Mouse (Mus musculus) MEL (cell line): ENCODE results near the gene Cpa4. TPM values are rescaled to one million over a fixed set of nuclear protein-coding genes. Genes with fewer than 3 reads are reported as not detected.

Experiments used
- DNase-seq: peaks from one replicate; pipeline ENCODE4 v3.0.0; 2011; ENCODE audit warnings: low read depth, low spot score
- H3K27ac ChIP-seq: 2 replicates; pipeline ENCODE4 v1.5.1; 2012; ENCODE audit warnings: low read depth, mild to moderate bottlenecking, control low read depth, low read length, moderate library complexity; ENCODE audit not compliant: control insufficient read depth
- H3K27me3 ChIP-seq, 2 experiments: fragments of 150-350 bp in 1 of 2; sonication (generic) in 1 of 2; 2 replicates each; pipeline ENCODE4 v1.6.1; 2012; ENCODE audit warnings: low read length in 2 of 2, mild to moderate bottlenecking in 2 of 2, improper control_type of control experiment in 1 of 2, moderate library complexity in 1 of 2; ENCODE audit not compliant: insufficient read depth in 2 of 2, control insufficient read depth in 1 of 2
- H3K36me3 ChIP-seq, 2 experiments: 2 replicates each; pipeline ENCODE4 v1.6.1; 2012 to 2014; ENCODE audit warnings: low read length in 2 of 2, improper control_type of control experiment in 1 of 2, inconsistent platforms in 1 of 2, mild to moderate bottlenecking in 1 of 2; ENCODE audit not compliant: insufficient read depth in 2 of 2, control insufficient read depth in 1 of 2
- H3K4me1 ChIP-seq, 2 experiments: fragments of 150-350 bp in 1 of 2; sonication (generic) in 1 of 2; 2 replicates each; pipeline ENCODE4 v1.6.1; 2012; ENCODE audit warnings: low read length in 2 of 2, improper control_type of control experiment in 1 of 2, mild to moderate bottlenecking in 1 of 2; ENCODE audit not compliant: insufficient read depth in 2 of 2, control insufficient read depth in 1 of 2
- H3K4me3 ChIP-seq, 2 experiments: fragments of 150-350 bp in 1 of 2; sonication (generic) in 1 of 2; 2 replicates each; pipeline ENCODE4 v1.5.1; 2012; ENCODE audit warnings: low read depth in 2 of 2, low read length in 2 of 2, mild to moderate bottlenecking in 2 of 2, moderate library complexity in 2 of 2, control low read depth in 1 of 2, improper control_type of control experiment in 1 of 2; ENCODE audit not compliant: control insufficient read depth in 1 of 2, insufficient read depth in 1 of 2
- H3K79me2 ChIP-seq: 2 replicates; pipeline ENCODE4 v1.6.1; 2012; ENCODE audit warnings: mild to moderate bottlenecking, low read length, moderate library complexity; ENCODE audit not compliant: control insufficient read depth, poor library complexity, insufficient read depth
- H3K9ac ChIP-seq: 2 replicates; pipeline ENCODE4 v1.6.1; 2012; ENCODE audit warnings: low read depth, mild to moderate bottlenecking, control low read depth, low read length, moderate library complexity; ENCODE audit not compliant: control insufficient read depth, poor library complexity, severe bottlenecking
- H3K9me3 ChIP-seq: fragments of 150-350 bp; sonication (generic); replicated peaks from 2 replicates; pipeline ENCODE4 v1.6.1; 2012; ENCODE audit warnings: mild to moderate bottlenecking, low read length, improper control_type of control experiment, moderate library complexity; ENCODE audit not compliant: insufficient read depth
- BHLHE40 ChIP-seq: IDR thresholded peaks from 2 replicates; pipeline ENCODE4 v1.6.1; 2012; ENCODE audit warnings: low read depth, mild to moderate bottlenecking, inconsistent platforms, low read length, improper control_type of control experiment, borderline replicate concordance
- CHD1 ChIP-seq: IDR thresholded peaks from 2 replicates; pipeline ENCODE4 v1.6.1; 2012; ENCODE audit warnings: low read depth, mild to moderate bottlenecking, inconsistent platforms, low read length, improper control_type of control experiment
- E2F4 ChIP-seq: IDR thresholded peaks from 2 replicates; pipeline ENCODE4 v1.6.1; 2011; ENCODE audit warnings: low read depth, low read length, improper control_type of control experiment, borderline replicate concordance
- EP300 ChIP-seq, 2 experiments: IDR thresholded peaks; 2 replicates each; pipeline ENCODE4 v1.6.1; 2011; ENCODE audit warnings: improper control_type of control experiment in 2 of 2, low read length in 2 of 2, low read depth in 1 of 2, mild to moderate bottlenecking in 1 of 2
- ETS1 ChIP-seq: IDR thresholded peaks from 2 replicates; pipeline ENCODE4 v1.6.1; 2012; ENCODE audit warnings: low read depth, mild to moderate bottlenecking, inconsistent platforms, low read length, improper control_type of control experiment, moderate library complexity
- HCFC1 ChIP-seq: IDR thresholded peaks from 2 replicates; pipeline ENCODE4 v1.6.1; 2012; ENCODE audit warnings: low read depth, mild to moderate bottlenecking, inconsistent platforms, low read length, improper control_type of control experiment, moderate library complexity
- JUND ChIP-seq: IDR thresholded peaks from 2 replicates; pipeline ENCODE4 v1.6.1; 2011; ENCODE audit warnings: low read depth, mild to moderate bottlenecking, improper control_type of control experiment, low read length
- KAT2A ChIP-seq: conservative IDR thresholded peaks from 2 replicates; pipeline ENCODE4 v1.6.1; 2012; ENCODE audit warnings: low read depth, low read length, improper control_type of control experiment, inconsistent platforms
- MAX ChIP-seq: IDR thresholded peaks from 2 replicates; pipeline ENCODE4 v1.6.1; 2011; ENCODE audit warnings: low read length, improper control_type of control experiment
- MEF2A ChIP-seq: IDR thresholded peaks from 2 replicates; pipeline ENCODE4 v1.6.1; 2014; ENCODE audit warnings: low read depth, mild to moderate bottlenecking, inconsistent platforms, low read length, improper control_type of control experiment; ENCODE audit not compliant: poor library complexity, insufficient replicate concordance, severe bottlenecking; ENCODE audit errors: extremely low read depth
- MYB ChIP-seq: IDR thresholded peaks from 2 replicates; pipeline ENCODE4 v1.6.1; 2011; ENCODE audit warnings: mild to moderate bottlenecking, low read depth, low read length, improper control_type of control experiment
- MYC ChIP-seq: IDR thresholded peaks from 2 replicates; pipeline ENCODE4 v1.6.1; 2011; ENCODE audit warnings: low read depth, mild to moderate bottlenecking, low read length, improper control_type of control experiment, moderate library complexity
- NELFE ChIP-seq: IDR thresholded peaks from 2 replicates; pipeline ENCODE4 v1.6.1; 2011; ENCODE audit warnings: low read depth, low read length, improper control_type of control experiment
- NRF1 ChIP-seq: IDR thresholded peaks from 2 replicates; pipeline ENCODE4 v1.6.1; 2014; ENCODE audit warnings: low read depth, mild to moderate bottlenecking, inconsistent platforms, low read length, improper control_type of control experiment, moderate library complexity; ENCODE audit not compliant: poor library complexity, insufficient read depth, severe bottlenecking
- POLR2A ChIP-seq, 2 experiments: IDR thresholded peaks; 2 replicates each; pipeline ENCODE4 v1.6.1; 2011 to 2012; ENCODE audit warnings: low read length in 2 of 2, mild to moderate bottlenecking in 2 of 2, control low read depth in 1 of 2, improper control_type of control experiment in 1 of 2, low read depth in 1 of 2, moderate library complexity in 1 of 2; ENCODE audit not compliant: control insufficient read depth in 1 of 2, insufficient read depth in 1 of 2, poor library complexity in 1 of 2
- POLR2AphosphoS5 ChIP-seq: IDR thresholded peaks from 2 replicates; pipeline ENCODE4 v1.6.1; 2012; ENCODE audit warnings: low read depth, borderline replicate concordance, mild to moderate bottlenecking, inconsistent platforms, low read length, moderate library complexity, mixed read lengths
- RAD21 ChIP-seq: IDR thresholded peaks from 2 replicates; pipeline ENCODE4 v1.6.1; 2011; ENCODE audit warnings: mild to moderate bottlenecking, low read depth, low read length, improper control_type of control experiment
- SIN3A ChIP-seq: IDR thresholded peaks from 2 replicates; pipeline ENCODE4 v1.6.1; 2012; ENCODE audit warnings: low read length, improper control_type of control experiment, inconsistent platforms
- TAL1 ChIP-seq: IDR thresholded peaks from 2 replicates; pipeline ENCODE4 v1.6.1; 2012; ENCODE audit warnings: mild to moderate bottlenecking, inconsistent platforms, low read length, moderate library complexity, mixed read lengths
- TBP ChIP-seq: IDR thresholded peaks from 2 replicates; pipeline ENCODE4 v1.8.0; 2011; ENCODE audit warnings: low read depth, low read length, improper control_type of control experiment
- UBTF ChIP-seq: IDR thresholded peaks from 2 replicates; pipeline ENCODE4 v1.6.1; 2012; ENCODE audit warnings: low read depth, mild to moderate bottlenecking, inconsistent platforms, low read length, improper control_type of control experiment, moderate library complexity, borderline replicate concordance; ENCODE audit not compliant: insufficient read depth
- USF1 ChIP-seq: IDR thresholded peaks from 2 replicates; pipeline ENCODE4 v1.6.1; 2014; ENCODE audit warnings: low read depth, mild to moderate bottlenecking, inconsistent platforms, low read length, improper control_type of control experiment, moderate library complexity
- USF2 ChIP-seq, 2 experiments: IDR thresholded peaks; 2 replicates each; pipeline ENCODE4 v1.6.1; 2011 to 2012; ENCODE audit warnings: improper control_type of control experiment in 2 of 2, low read length in 2 of 2, borderline replicate concordance in 1 of 2, inconsistent platforms in 1 of 2, low read depth in 1 of 2, mild to moderate bottlenecking in 1 of 2; ENCODE audit not compliant: insufficient read depth in 1 of 2
- ZKSCAN1 ChIP-seq: IDR thresholded peaks from 2 replicates; pipeline ENCODE4 v1.6.1; 2012; ENCODE audit warnings: low read depth, mild to moderate bottlenecking, inconsistent platforms, low read length, improper control_type of control experiment, moderate library complexity
- ZNF384 ChIP-seq: IDR thresholded peaks from 2 replicates; pipeline ENCODE4 v1.6.1; 2012; ENCODE audit warnings: low read depth, mild to moderate bottlenecking, inconsistent platforms, low read length, improper control_type of control experiment
- polyA plus RNA-seq, 2 experiments: library from polyadenylated mRNA; stranded (reverse) in 1 of 2; unstranded in 1 of 2; fragments of >175 nt in 1 of 2; fragments of >200 nt in 1 of 2; gene quantifications; 2 replicates each; pipeline versions ENCODE4 v1.2.1 to v1.2.4; 2012; ENCODE audit warnings: low replicate concordance in 2 of 2, low read depth in 1 of 2; ENCODE audit not compliant: insufficient read length in 2 of 2, insufficient read depth in 1 of 2, missing spikeins in 1 of 2
- total RNA-seq: library from RNA; depleted of rRNA; stranded (reverse); fragments of 300-350 nt; gene quantifications from 2 replicates; pipeline ENCODE4 v1.2.3, GENCODE M21; 2012

Cpa4 gene
- total and polyA plus RNA-seq, 3 experiments = not detected

DNA sequence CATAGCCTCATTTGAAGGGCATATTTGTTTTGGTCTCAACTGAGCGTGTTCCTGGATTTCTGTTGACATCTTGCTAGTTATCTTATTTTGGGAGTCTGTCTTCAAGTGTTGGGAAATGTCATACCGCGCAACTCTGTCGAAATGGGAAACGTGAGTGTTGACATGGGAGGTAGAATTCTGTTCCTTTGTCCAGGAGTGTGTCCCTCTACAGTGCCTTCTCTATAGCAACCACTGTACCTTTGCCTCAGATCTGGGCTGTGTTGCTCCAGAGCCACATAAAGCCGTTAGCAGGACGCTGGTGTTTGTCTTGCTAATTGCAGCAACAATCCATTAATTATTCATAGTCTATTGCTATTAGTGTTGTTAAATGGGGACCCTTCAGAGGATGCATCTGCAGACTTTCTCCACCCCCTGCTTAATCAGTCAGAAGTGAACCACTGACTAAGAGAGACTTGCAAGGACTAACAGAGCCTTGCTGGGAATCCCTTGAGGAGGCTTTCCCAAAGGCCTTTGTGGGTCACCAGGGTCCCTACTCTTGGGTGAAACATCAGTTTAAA, 18.8 kb downstream of the Cpa4 start:
- Histone ChIP-seq H3K4me1 (peaks cover 0 to 3% of the 10 kb centered on the region in 2 experiments; a peak in 1 of 4 replicates), H3K9ac (no peak overlapping the region), H3K79me2 (no peaks in the 10 kb centered on the region), H3K4me3 (no peak overlapping the region), H3K36me3 (no peaks in the 10 kb centered on the region), H3K27ac (no peak overlapping the region), H3K9me3 (no peaks in the 10 kb centered on the region), H3K27me3 (peaks cover 2 to 3% of the 10 kb centered on the region in 2 experiments; a peak in 3 of 4 replicates)
- no peak for TF ChIP-seq EP300 (IDR thresholded peaks at IDR 0.05; ENCODE audit: low read depth in 1 of 2, low read length in 2 of 2)
- no peak for TF ChIP-seq USF1
- no peak for TF ChIP-seq RAD21
- TF ChIP-seq KAT2A = no peak
- no peak for TF ChIP-seq NRF1
- no peak for TF ChIP-seq USF2 (IDR thresholded peaks at IDR 0.05; ENCODE audit: borderline replicate concordance in 1 of 2, insufficient read depth in 1 of 2, low read depth in 1 of 2, low read length in 2 of 2)
- TF ChIP-seq ZKSCAN1 = no peak
- TF ChIP-seq NELFE = no peak
- no peak for TF ChIP-seq ZNF384
- TF ChIP-seq MAX = no peak
- no peak for TF ChIP-seq MEF2A
- no peak for TF ChIP-seq ETS1
- TF ChIP-seq MYB = no peak
- no peak for TF ChIP-seq MYC
- no peak for TF ChIP-seq POLR2AphosphoS5
- no peak for TF ChIP-seq HCFC1
- TF ChIP-seq TBP = no peak
- no peak for TF ChIP-seq CHD1
- DNase-seq = no peak

- Histone ChIP-seq H3K79me2 (no peaks in the 10 kb centered on the region), H3K4me1 (peaks cover 0 to 10% of the 10 kb centered on the region in 2 experiments; a peak in 2 of 4 replicates), H3K9me3 (no peaks in the 10 kb centered on the region), H3K4me3 (no peak overlapping the region), H3K27ac (no peak overlapping the region), H3K9ac (no peak overlapping the region), H3K36me3 (peaks cover 0 to 2% of the 10 kb centered on the region in 2 experiments; a peak in 2 of 4 replicates), H3K27me3 (peaks cover 2 to 3% of the 10 kb centered on the region in 2 experiments; a peak in 3 of 4 replicates)
- no peak for DNase-seq
- TF ChIP-seq E2F4 = no peak
- TF ChIP-seq NRF1 = no peak
- no peak for TF ChIP-seq SIN3A
- TF ChIP-seq MYB = no peak
- TF ChIP-seq EP300 (IDR thresholded peaks at IDR 0.05; ENCODE audit: low read depth in 1 of 2, low read length in 2 of 2) = no peak
- TF ChIP-seq TAL1 = no peak
- TF ChIP-seq JUND = no peak
- TF ChIP-seq UBTF = no peak
- no peak for TF ChIP-seq NELFE
- TF ChIP-seq POLR2A (IDR thresholded peaks at IDR 0.05; ENCODE audit: control insufficient read depth in 1 of 2, insufficient read depth in 1 of 2, low read depth in 1 of 2, low read length in 2 of 2, poor library complexity in 1 of 2) = no peak
- TF ChIP-seq BHLHE40 = no peak
- TF ChIP-seq USF2 (IDR thresholded peaks at IDR 0.05; ENCODE audit: borderline replicate concordance in 1 of 2, insufficient read depth in 1 of 2, low read depth in 1 of 2, low read length in 2 of 2) = no peak
- TF ChIP-seq KAT2A = no peak
Measured at GRCm38 (mm10) chr6:30589819-30590218, 21.6 kb downstream of the Cpa4 start.
